Mouse (Mus musculus) midbrain, embryonic 14.5 days (tissue): Measurements from ENCODE around the gene Bbx. TPM values are rescaled to one million over a fixed set of nuclear protein-coding genes. Genes with fewer than 3 reads are reported as not detected.
A peak's percentile ranks its signal among the peaks of the same experiment; 100 is the strongest.

Experiments
- ATAC-seq: fragments of 200-750 bp; cut with Nextera tagmentation; 2 replicates; pipeline ENCODE4 v1.8.0; 2017; ENCODE audit warnings: moderate number of reproducible peaks, moderate library complexity; ENCODE audit not compliant: low FRiP score, low TSS enrichment
- DNase-seq: peaks from one replicate; pipeline ENCODE4 v3.0.0-alpha.2; 2015
- H3K27ac ChIP-seq: fragments of 300-500 bp; sonication (generic); replicated peaks from 2 replicates; pipeline ENCODE4 v1.5.1; 2014; ENCODE audit warnings: mild to moderate bottlenecking, low read depth, low read length, moderate library complexity
- H3K27me3 ChIP-seq: fragments of 300-500 bp; sonication (generic); 2 replicates; pipeline ENCODE4 v1.6.1; 2014; ENCODE audit warnings: low read length, control low read depth, mixed read lengths; ENCODE audit not compliant: control insufficient read depth, insufficient read depth
- H3K36me3 ChIP-seq: fragments of 300-500 bp; sonication (generic); 2 replicates; pipeline ENCODE4 v1.6.1; 2014; ENCODE audit warnings: low read length, control low read depth; ENCODE audit not compliant: control insufficient read depth, insufficient read depth
- H3K4me1 ChIP-seq: fragments of 300-500 bp; sonication (generic); 2 replicates; pipeline ENCODE4 v1.6.1; 2014; ENCODE audit warnings: mild to moderate bottlenecking, antibody characterized with exemption, low read length, control low read depth; ENCODE audit not compliant: control insufficient read depth, insufficient read depth
- H3K4me2 ChIP-seq: fragments of 300-500 bp; sonication (generic); 2 replicates; pipeline ENCODE4 v1.6.1; 2014; ENCODE audit warnings: mild to moderate bottlenecking, low read length, moderate library complexity
- H3K4me3 ChIP-seq: fragments of 300-500 bp; sonication (generic); replicated peaks from 2 replicates; pipeline ENCODE4 v1.5.1; 2014; ENCODE audit warnings: low read depth, low read length
- H3K9ac ChIP-seq: fragments of 300-500 bp; sonication (generic); replicated peaks from 2 replicates; pipeline ENCODE4 v1.6.1; 2014; ENCODE audit warnings: mild to moderate bottlenecking, low read length, moderate library complexity
- H3K9me3 ChIP-seq: fragments of 300-500 bp; sonication (generic); 2 replicates; pipeline ENCODE4 v1.6.1; 2016; ENCODE audit warnings: low read length, control low read depth, mixed read lengths; ENCODE audit not compliant: control insufficient read depth
- WGBS: fragments of 180-500 bp; shearing (Covaris S2); extraction: QIAGEN DNeasy Blood & Tissue Kit; methylation state at CpG from one replicate; pipeline ENCODE4 v1.1.7; 2014; 5-methylcytosine and 5-hydroxymethylcytosine counted together
- polyA plus RNA-seq: library from polyadenylated mRNA; unstranded; fragments of >200 nt; fragmentation: Nextera tagmentation; extraction: Ambion mirVana; gene quantifications from 2 replicates; pipeline ENCODE4 v1.2.1, GENCODE M21; 2014

Gene Bbx
- polyA plus RNA-seq, 1 experiment from 2014 or later = 16.0 TPM

- Histone ChIP-seq H3K4me2 (no peak overlapping the region), H3K9me3 (no peaks in the 10 kb centered on the region), H3K4me1 (no peaks in the 10 kb centered on the region), H3K27ac (no peak overlapping the region), H3K36me3 (no peaks in the 10 kb centered on the region), H3K9ac (no peak overlapping the region), H3K4me3 (no peak overlapping the region), H3K27me3 (no peaks in the 10 kb centered on the region)
- no peak for DNase-seq
- 87% methylated on average over 6 of the region's 6 CpGs for WGBS
- ATAC-seq = no peak
These were observed 12.8 kb upstream of the Bbx start for GRCm38 (mm10) chr16:50445014-50445413.

- ATAC-seq = no peak
- Histone ChIP-seq H3K4me2 (no peak overlapping the region), H3K4me3 (no peak overlapping the region)
These were observed 6.6 kb upstream of the Bbx start for GRCm38 (mm10) chr16:50438816-50439215.

GRCm38 (mm10) chr16:50437788-50438187, 5.6 kb upstream of the Bbx start:
- Histone ChIP-seq H3K36me3 (no peaks in the 10 kb centered on the region), H3K27ac (no peak overlapping the region), H3K9me3 (no peaks in the 10 kb centered on the region), H3K4me1 (no peaks in the 10 kb centered on the region), H3K9ac (no peak overlapping the region), H3K4me3 (no peak overlapping the region), H3K4me2 (no peak overlapping the region), H3K27me3 (no peaks in the 10 kb centered on the region)
- DNase-seq (no peak), ATAC-seq (no peak)
- 79% methylated on average over 15 of the region's 15 CpGs for WGBS

More at GRCm38 (mm10) chr16:50438816-50439215, 6.6 kb upstream of the Bbx start:
- H3K9ac ChIP-seq = no peak overlapping the region
- no peak for DNase-seq
- no peaks in the 10 kb centered on the region for H3K9me3 ChIP-seq
- H3K27me3 ChIP-seq = no peaks in the 10 kb centered on the region
- no peaks in the 10 kb centered on the region for H3K36me3 ChIP-seq
- H3K27ac ChIP-seq = no peak overlapping the region
- 89% methylated on average over 3 of the region's 3 CpGs for WGBS
- no peaks in the 10 kb centered on the region for H3K4me1 ChIP-seq

GRCm38 (mm10) chr16:50437331-50437730, 5.1 kb upstream of the Bbx start:
- Histone ChIP-seq H3K27me3 (no peaks in the 10 kb centered on the region), H3K36me3 (no peaks in the 10 kb centered on the region), H3K27ac (no peak overlapping the region), H3K4me2 (no peak overlapping the region), H3K9me3 (no peaks in the 10 kb centered on the region), H3K4me1 (no peaks in the 10 kb centered on the region), H3K4me3 (no peak overlapping the region), H3K9ac (no peak overlapping the region)
- 60% methylated on average over 2 of the region's 2 CpGs for WGBS
- no peak for ATAC-seq
- no peak for DNase-seq

GRCm38 (mm10) chr16:50431011-50431981, 894 bp downstream of the Bbx start:
- Histone ChIP-seq H3K4me3 (peak overlapping the region; percentile 86), H3K9me3 (no peaks in the 10 kb centered on the region), H3K36me3 (no peaks in the 10 kb centered on the region), H3K4me2 (peak overlapping the region; percentile 99), H3K9ac (peak overlapping the region; percentile 75), H3K27me3 (no peaks in the 10 kb centered on the region), H3K27ac (peak overlapping the region; percentile 90), H3K4me1 (no peaks in the 10 kb centered on the region)
- ATAC-seq (peak; percentile 66), DNase-seq (peak; percentile 67)
- under 1% methylated on average over 69 of the region's 72 CpGs for WGBS

GRCm38 (mm10) chr16:50430515-50430877, 1.7 kb downstream of the Bbx start:
- Histone ChIP-seq H3K9me3 (no peaks in the 10 kb centered on the region), H3K27me3 (no peaks in the 10 kb centered on the region), H3K4me3 (peak overlapping the region; percentile 86), H3K36me3 (no peaks in the 10 kb centered on the region), H3K4me1 (no peaks in the 10 kb centered on the region), H3K9ac (peak overlapping the region; percentile 78), H3K27ac (peak overlapping the region; percentile 90; the same call in 1 of the 2 replicates), H3K4me2 (peak overlapping the region; percentile 99)
- DNase-seq (peak; percentile 57), ATAC-seq (no peak)
- WGBS = 0% methylated on average over 12 of the region's 12 CpGs

- DNase-seq = peak; percentile 61
- WGBS = under 1% methylated on average over 69 of the region's 69 CpGs
These were observed 2.3 kb downstream of the Bbx start for GRCm38 (mm10) chr16:50429692-50430514.

GRCm38 (mm10) chr16:50428871-50429691, 3.1 kb downstream of the Bbx start:
- H3K4me1 ChIP-seq = no peaks in the 10 kb centered on the region
- no peaks in the 10 kb centered on the region for H3K36me3 ChIP-seq
- H3K27ac ChIP-seq = no peak overlapping the region
- H3K4me3 ChIP-seq = peak overlapping the region; percentile 86
- H3K9me3 ChIP-seq = no peaks in the 10 kb centered on the region
- ATAC-seq (no peak), DNase-seq (peak; percentile 51)
- 2% methylated on average over 23 of the region's 23 CpGs for WGBS
- H3K9ac ChIP-seq = peak overlapping the region; percentile 78
- H3K4me2 ChIP-seq = peak overlapping the region; percentile 99
- H3K27me3 ChIP-seq = no peaks in the 10 kb centered on the region

More at GRCm38 (mm10) chr16:50429692-50430514, 2.3 kb downstream of the Bbx start:
- peak overlapping the region; percentile 78 for H3K9ac ChIP-seq
- H3K36me3 ChIP-seq = no peaks in the 10 kb centered on the region
- H3K27me3 ChIP-seq = no peaks in the 10 kb centered on the region
- H3K4me1 ChIP-seq = no peaks in the 10 kb centered on the region
- peak overlapping the region; percentile 99 for H3K4me2 ChIP-seq
- peak overlapping the region; percentile 37; the same call in 1 of the 2 replicates for H3K27ac ChIP-seq
- H3K9me3 ChIP-seq = no peaks in the 10 kb centered on the region
- peak overlapping the region; percentile 86 for H3K4me3 ChIP-seq
- ATAC-seq = peak; percentile 14; the same call in 1 of the 2 replicates
